In the genomic region with DNA sequence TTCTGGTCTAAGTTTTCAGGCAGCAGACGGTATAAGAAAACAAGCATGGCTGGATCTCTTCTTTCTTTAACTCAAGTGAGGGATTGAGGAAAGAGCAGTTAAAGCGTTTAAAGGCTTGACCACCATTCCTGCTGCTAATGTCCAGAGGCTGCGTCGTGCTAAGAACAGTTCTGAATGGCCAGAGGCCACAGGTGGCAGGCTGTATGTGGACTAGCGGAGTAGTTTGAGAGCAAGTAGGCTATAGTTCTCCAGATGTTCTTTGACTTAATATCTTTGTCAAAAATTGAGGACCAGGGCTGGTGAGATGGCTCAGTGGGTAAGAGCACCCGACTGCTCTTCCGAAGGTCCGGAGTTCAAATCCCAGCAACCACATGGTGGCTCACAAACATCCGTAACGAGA, we compare ENCODE assay signal across 8 mouse cellular contexts. TPM values are rescaled to one million over a fixed set of nuclear protein-coding genes. Genes with fewer than 3 reads are reported as not detected.
A peak's percentile ranks its signal among the peaks of the same experiment; 100 is the strongest.
DNase-seq lines count a peak whose midpoint lies in the region; ATAC-seq and TF ChIP-seq lines count a peak whose summit lies in the region.

No protein-coding gene starts in this region.

- H3K36me3 ChIP-seq in lung, embryonic 15.5 days = no peaks in the 10 kb centered on the region
- H3K36me3 ChIP-seq in forebrain, embryonic 13.5 days (ENCODE audit: poor library complexity, severe bottlenecking) = peaks cover 7% of the 10 kb centered on the region; the same call in 1 of the 2 replicates
- H3K36me3 ChIP-seq in limb, embryonic 13.5 days = 0 out of 2 replicates have a peak, but pooled peaks cover 2% of the 10 kb centered on the region

- peaks cover 69% of the 10 kb centered on the region for H3K4me1 ChIP-seq in lung, embryonic 15.5 days
- peaks cover 56% of the 10 kb centered on the region for H3K4me1 ChIP-seq in forebrain, embryonic 13.5 days
- peaks cover 66% of the 10 kb centered on the region for H3K4me1 ChIP-seq in limb, embryonic 13.5 days
- peaks cover 9% of the 10 kb centered on the region for H3K4me1 ChIP-seq in olfactory bulb, adult 2 months (ENCODE audit: control insufficient read depth, insufficient read depth, low read length)

- WGBS in lung, embryonic 15.5 days = 45% methylated on average over 10 of the region's 10 CpGs
- WGBS in forebrain, embryonic 13.5 days = 60% methylated on average over 10 of the region's 10 CpGs
- WGBS in limb, embryonic 13.5 days = 58% methylated on average over 10 of the region's 10 CpGs
- WGBS in olfactory bulb, adult 2 months = 38% methylated on average over 10 of the region's 10 CpGs

- no peak for DNase-seq in lung, adult 18-20 months
- DNase-seq in layer of hippocampus, postnatal 14 days (ENCODE audit: low spot score in 2 of 2) = no peak
- no peak for DNase-seq in gastrocnemius, postnatal 36 days

- ATAC-seq in lung, embryonic 15.5 days (ENCODE audit: borderline replicate concordance, extremely low read depth, low FRiP score, low TSS enrichment) = no peak
- no peak for ATAC-seq in forebrain, embryonic 13.5 days
- no peak for ATAC-seq in limb, embryonic 13.5 days (ENCODE audit: low FRiP score, low read depth)
- ATAC-seq in granulocyte monocyte progenitor cell, adult 5-6 weeks (replicated peaks; ENCODE audit: poor library complexity, severe bottlenecking) = no peak

- peak overlapping the region; percentile 71; the same call in 1 of the 2 replicates for H3K9ac ChIP-seq in lung, embryonic 15.5 days
- H3K9ac ChIP-seq in forebrain, embryonic 13.5 days = peak overlapping the region; percentile 97
- H3K9ac ChIP-seq in limb, embryonic 13.5 days = peak overlapping the region; percentile 98

- no peak for TF ChIP-seq CTCF in olfactory bulb, adult 2 months (IDR thresholded peaks at IDR 0.05; ENCODE audit: insufficient read depth, low read depth, low read length)

- no peak for TF ChIP-seq POLR2A in olfactory bulb, adult 2 months (IDR thresholded peaks at IDR 0.05; ENCODE audit: insufficient read depth, low read depth, low read length)

- H3K27ac ChIP-seq in lung, embryonic 15.5 days = 0 out of 2 replicates have a peak overlapping the region, but pooled peaks have one; percentile 91
- no peak overlapping the region for H3K27ac ChIP-seq in forebrain, embryonic 13.5 days
- peak overlapping the region; percentile 94; the same call in 1 of the 2 replicates for H3K27ac ChIP-seq in limb, embryonic 13.5 days
- H3K27ac ChIP-seq in olfactory bulb, adult 2 months (ENCODE audit: insufficient read depth, low read depth, low read length) = no peak overlapping the region

- peak overlapping the region; percentile 91 for H3K4me3 ChIP-seq in lung, embryonic 15.5 days
- peak overlapping the region; percentile 90 for H3K4me3 ChIP-seq in forebrain, embryonic 13.5 days
- peak overlapping the region; percentile 97 for H3K4me3 ChIP-seq in limb, embryonic 13.5 days
- H3K4me3 ChIP-seq in olfactory bulb, adult 2 months (ENCODE audit: insufficient read depth, low read depth, low read length) = peak overlapping the region; percentile 78

- H3K4me2 ChIP-seq in lung, embryonic 15.5 days = peak overlapping the region; percentile 71
- peak overlapping the region; percentile 94 for H3K4me2 ChIP-seq in forebrain, embryonic 13.5 days
- peak overlapping the region; percentile 73 for H3K4me2 ChIP-seq in limb, embryonic 13.5 days (replicated peaks)

- intact Hi-C loops in gastrocnemius, postnatal 36 days (cut with DNase I) = no loop called here

- H3K27me3 ChIP-seq in lung, embryonic 15.5 days = no peaks in the 10 kb centered on the region
- H3K27me3 ChIP-seq in forebrain, embryonic 13.5 days = peaks cover 11% of the 10 kb centered on the region
- no peaks in the 10 kb centered on the region for H3K27me3 ChIP-seq in limb, embryonic 13.5 days

- H3K9me3 ChIP-seq in lung, embryonic 15.5 days = no peaks in the 10 kb centered on the region
- no peaks in the 10 kb centered on the region for H3K9me3 ChIP-seq in forebrain, embryonic 13.5 days (replicated peaks)
- no peaks in the 10 kb centered on the region for H3K9me3 ChIP-seq in limb, embryonic 13.5 days

RNA-seq across cellular contexts. Expression of gene Chsy1, which starts 1.9 kb away (rescaled TPM):
- 18.2 and 18.5 TPM in 2 replicates for polyA plus RNA-seq in lung, embryonic 15.5 days (2015; fragmentation: Nextera tagmentation; extraction: Ambion mirVana)
- polyA plus RNA-seq in forebrain, embryonic 13.5 days (2015; fragmentation: Nextera tagmentation; extraction: Ambion mirVana) = 14.2 and 14.5 TPM in 2 replicates
- 24.9 and 26.4 TPM in 2 replicates for polyA plus RNA-seq in limb, embryonic 13.5 days (2015; fragmentation: Nextera tagmentation; extraction: Ambion mirVana)
- polyA plus RNA-seq in olfactory bulb, adult 2 months (2012; ENCODE audit: insufficient read depth, insufficient read length, low replicate concordance, missing spikeins) = not detected in 2 replicates
- total RNA-seq in layer of hippocampus, postnatal 14 days (2021) = 10 to 100 TPM; 20.4 to 20.5 TPM
- 41.8 and 47.6 TPM in 2 replicates for total RNA-seq in granulocyte monocyte progenitor cell, adult 5-6 weeks (2014; fragmentation: Nextera tagmentation)
- total RNA-seq in granulocyte monocyte progenitor cell, adult 5-6 weeks (2017) = 69.2 and 79.4 TPM in 2 replicates
- total RNA-seq in gastrocnemius, postnatal 36 days (2021) = 1 to 10 TPM; 2.9 to 3.4 TPM

RNA-seq across cellular contexts. Expression of gene Selenos, which starts 31.8 kb away (rescaled TPM):
- 101 and 105 TPM in 2 replicates for polyA plus RNA-seq in lung, embryonic 15.5 days (2015; fragmentation: Nextera tagmentation; extraction: Ambion mirVana)
- 70.7 TPM in 2 replicates for polyA plus RNA-seq in forebrain, embryonic 13.5 days (2015; fragmentation: Nextera tagmentation; extraction: Ambion mirVana)
- 121 and 128 TPM in 2 replicates for polyA plus RNA-seq in limb, embryonic 13.5 days (2015; fragmentation: Nextera tagmentation; extraction: Ambion mirVana)
- not detected in 2 replicates for polyA plus RNA-seq in olfactory bulb, adult 2 months (2012; ENCODE audit: insufficient read depth, insufficient read length, low replicate concordance, missing spikeins)
- total RNA-seq in layer of hippocampus, postnatal 14 days (2021) = 10 to 100 TPM; 55.5 to 59.8 TPM
- 113 and 129 TPM in 2 replicates for total RNA-seq in granulocyte monocyte progenitor cell, adult 5-6 weeks (2014; fragmentation: Nextera tagmentation)
- total RNA-seq in granulocyte monocyte progenitor cell, adult 5-6 weeks (2017) = 155 and 185 TPM in 2 replicates
- 10 to 100 TPM; 20.3 to 28.4 TPM for total RNA-seq in gastrocnemius, postnatal 36 days (2021)

RNA-seq across cellular contexts. Expression of gene Snrpa1, which starts 52.4 kb away (rescaled TPM):
- polyA plus RNA-seq in lung, embryonic 15.5 days (2015; fragmentation: Nextera tagmentation; extraction: Ambion mirVana) = 177 and 181 TPM in 2 replicates
- polyA plus RNA-seq in forebrain, embryonic 13.5 days (2015; fragmentation: Nextera tagmentation; extraction: Ambion mirVana) = 201 and 206 TPM in 2 replicates
- polyA plus RNA-seq in limb, embryonic 13.5 days (2015; fragmentation: Nextera tagmentation; extraction: Ambion mirVana) = 186 and 192 TPM in 2 replicates
- polyA plus RNA-seq in olfactory bulb, adult 2 months (2012; ENCODE audit: insufficient read depth, insufficient read length, low replicate concordance, missing spikeins) = not detected in 2 replicates
- 10 to 100 TPM; 29.6 to 33.7 TPM for total RNA-seq in layer of hippocampus, postnatal 14 days (2021)
- total RNA-seq in granulocyte monocyte progenitor cell, adult 5-6 weeks (2014; fragmentation: Nextera tagmentation) = 137 and 142 TPM in 2 replicates
- 132 and 144 TPM in 2 replicates for total RNA-seq in granulocyte monocyte progenitor cell, adult 5-6 weeks (2017)
- total RNA-seq in gastrocnemius, postnatal 36 days (2021) = 10 to 100 TPM; 16.8 to 19.0 TPM

Comparison
In these comparisons a context has a peak if more than half of its experiments do, and no peak if none do; other contexts are left out.
1. H3K27ac ChIP-seq: peak in lung, embryonic 15.5 days (single experiment) and limb, embryonic 13.5 days (single experiment); none in forebrain, embryonic 13.5 days (single experiment) and olfactory bulb, adult 2 months (single experiment).
2. RNA of gene Chsy1, which starts 1.9 kb away (polyA plus RNA-seq): 24.9 to 26.4 TPM in limb, embryonic 13.5 days, 18.2 to 18.5 TPM in lung, embryonic 15.5 days and 14.2 to 14.5 TPM in forebrain, embryonic 13.5 days; not detected in olfactory bulb, adult 2 months; every median in the first group is over 10 times any median in the second.
3. RNA of gene Snrpa1, which starts 52.4 kb away (polyA plus RNA-seq): 201 to 206 TPM in forebrain, embryonic 13.5 days, 186 to 192 TPM in limb, embryonic 13.5 days and 177 to 181 TPM in lung, embryonic 15.5 days; not detected in olfactory bulb, adult 2 months; every median in the first group is over 100 times any median in the second.
4. Peak in every context shown above with its lines, with median percentiles within 50 percentile points of each other: H3K4me2 ChIP-seq, H3K4me3 ChIP-seq and H3K9ac ChIP-seq.